Mouse (Mus musculus): ENCODE results near the gene St8sia1.
A peak's percentile ranks its signal among the peaks of the same experiment; 100 is the strongest.

Gene St8sia1

DNA sequence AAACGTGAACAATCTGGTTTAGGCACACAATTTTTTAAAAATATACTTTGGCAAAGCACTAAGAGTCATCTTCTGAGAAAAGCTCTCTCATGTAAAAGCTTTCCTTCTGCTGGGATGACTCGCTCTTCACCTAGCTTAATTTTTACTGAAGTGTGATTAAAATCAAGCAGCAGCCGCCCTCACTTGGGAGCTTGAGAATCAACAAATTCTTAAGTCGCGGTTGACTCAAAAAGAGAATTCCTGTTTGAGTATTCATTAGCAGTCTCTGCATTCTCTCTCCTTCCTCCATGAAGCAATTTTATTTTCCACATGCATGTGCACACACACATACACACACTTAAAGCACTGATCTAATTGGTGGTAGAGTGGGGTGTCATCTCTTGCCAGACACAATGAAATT, 138.8 kb downstream of the St8sia1 start:
- no peak for DNase-seq (ENCODE audit: low spot score in 2 of 2)

DNA sequence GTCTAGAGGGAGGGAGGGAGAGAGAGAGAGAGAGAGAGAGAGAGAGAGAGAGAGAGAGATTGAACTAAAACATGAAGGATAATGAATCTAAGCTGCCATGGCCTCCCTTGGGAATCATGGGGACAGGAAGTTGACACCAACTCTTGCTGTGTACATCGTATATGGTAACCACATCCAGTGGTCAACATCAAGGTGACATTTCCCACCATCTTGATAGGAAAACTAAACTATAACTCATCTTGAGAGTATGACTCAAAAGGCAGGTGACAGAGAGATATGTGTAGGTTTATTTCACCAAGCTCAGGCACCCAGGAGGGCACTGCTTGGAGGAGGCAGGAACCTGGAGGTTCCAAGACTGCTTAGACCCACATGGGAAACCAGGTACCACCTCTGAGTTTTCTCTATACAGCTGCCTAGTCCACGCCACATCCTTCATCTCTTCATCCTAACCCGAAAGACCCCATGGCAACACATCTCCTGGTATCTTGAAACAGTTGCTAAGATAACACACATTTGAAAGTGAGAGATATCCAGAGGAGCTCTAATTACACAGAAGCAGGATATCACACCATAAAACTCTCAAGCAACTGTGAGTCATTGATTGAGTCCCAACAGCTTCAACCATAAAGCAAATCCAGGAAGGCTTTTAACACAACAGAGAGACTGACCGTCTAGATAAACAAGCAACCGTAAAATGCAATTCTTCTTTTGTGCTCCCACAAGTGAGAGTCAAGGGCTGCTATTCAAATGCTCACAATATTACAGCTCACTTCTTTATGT, 141.1 kb downstream of the St8sia1 start:
- peak in 1 of 2 experiments; percentile 34 for DNase-seq (ENCODE audit: low spot score in 2 of 2)

DNA sequence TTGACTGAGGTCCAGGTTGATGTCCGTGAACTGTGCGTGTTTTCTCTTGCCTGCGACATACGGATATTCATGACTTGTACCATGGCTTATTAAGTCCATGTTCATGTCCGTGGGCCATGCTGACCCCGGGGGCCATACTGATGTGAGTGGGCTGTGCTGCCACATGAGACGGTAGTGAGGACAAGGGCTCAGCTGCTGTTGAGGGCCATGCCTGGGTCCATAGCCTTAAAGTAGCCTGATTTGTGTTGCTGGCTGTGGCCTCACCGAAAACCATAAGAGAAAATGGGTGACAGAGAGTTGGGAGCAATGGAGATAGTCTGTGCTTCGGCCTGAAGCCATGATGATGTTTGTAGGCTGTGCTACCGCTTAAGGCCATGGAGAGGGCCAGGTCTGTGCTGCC, 145.9 kb downstream of the St8sia1 start:
- peak in 1 of 2 experiments; percentile 51 for DNase-seq (ENCODE audit: low spot score in 2 of 2)

DNA sequence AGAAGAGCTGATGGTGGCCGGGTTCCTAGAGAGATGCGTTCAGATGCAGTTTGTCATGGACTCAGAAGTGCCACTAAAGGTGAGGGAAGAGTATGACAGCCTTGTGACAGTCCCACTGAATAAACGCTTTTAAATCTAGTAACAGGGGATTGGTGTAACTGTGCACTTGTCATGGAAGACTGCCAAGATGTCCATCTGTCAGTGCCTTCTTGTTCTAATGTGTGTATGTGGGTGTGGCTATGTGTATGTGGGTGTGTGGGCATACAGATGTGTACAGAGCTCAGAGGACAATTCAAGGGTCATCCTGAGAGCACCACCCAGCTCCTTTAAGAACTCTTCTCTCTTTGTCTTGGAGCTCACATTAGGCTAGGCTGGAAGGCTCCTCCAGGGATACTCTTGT, 148.7 kb downstream of the St8sia1 start:
- no peak for DNase-seq (ENCODE audit: low spot score in 2 of 2)

DNA sequence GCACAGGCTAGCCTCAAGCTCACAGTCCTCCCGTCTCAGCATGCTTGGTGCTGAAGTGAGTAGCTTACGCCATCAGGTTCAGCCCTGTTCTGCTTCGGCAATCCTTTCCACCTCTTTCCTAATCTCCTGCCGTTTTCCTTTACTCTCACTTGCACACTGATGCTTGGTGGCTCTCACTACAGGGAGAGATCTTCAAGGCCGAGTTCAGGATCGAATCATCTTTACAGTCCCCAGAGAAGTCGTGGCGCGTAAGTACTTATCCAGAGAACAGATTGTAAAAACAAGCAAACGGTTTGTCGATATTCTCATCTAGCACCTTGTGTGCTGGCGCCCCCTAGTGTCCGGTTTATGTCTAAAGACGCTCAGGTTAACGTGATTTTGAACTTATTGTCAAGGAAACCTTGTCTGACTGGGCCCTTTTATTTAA, 149.7 kb downstream of the St8sia1 start:
- DNase-seq (ENCODE audit: low spot score in 2 of 2) = peak; percentile 68 to 90

DNA sequence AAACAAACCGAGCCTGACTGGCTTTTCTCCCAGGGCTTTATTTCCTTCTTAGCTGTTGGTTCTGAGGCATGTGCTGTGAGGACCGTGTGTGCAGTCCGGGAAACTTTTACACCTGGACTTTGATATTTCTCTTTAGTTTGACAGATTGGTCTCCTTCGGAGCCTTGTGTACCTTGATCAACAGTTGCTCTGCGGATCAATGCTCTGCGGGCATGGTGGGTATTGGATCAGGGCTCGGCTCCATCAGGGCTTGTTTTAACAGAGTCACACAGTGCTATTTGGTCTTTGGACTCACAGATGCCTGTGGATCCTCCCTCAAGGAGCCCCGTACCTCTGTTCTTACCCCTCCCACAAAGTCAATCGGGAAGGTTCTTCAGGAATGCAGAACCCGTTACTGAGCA, 150.2 kb downstream of the St8sia1 start:
- DNase-seq (ENCODE audit: low spot score in 2 of 2) = no peak

DNA sequence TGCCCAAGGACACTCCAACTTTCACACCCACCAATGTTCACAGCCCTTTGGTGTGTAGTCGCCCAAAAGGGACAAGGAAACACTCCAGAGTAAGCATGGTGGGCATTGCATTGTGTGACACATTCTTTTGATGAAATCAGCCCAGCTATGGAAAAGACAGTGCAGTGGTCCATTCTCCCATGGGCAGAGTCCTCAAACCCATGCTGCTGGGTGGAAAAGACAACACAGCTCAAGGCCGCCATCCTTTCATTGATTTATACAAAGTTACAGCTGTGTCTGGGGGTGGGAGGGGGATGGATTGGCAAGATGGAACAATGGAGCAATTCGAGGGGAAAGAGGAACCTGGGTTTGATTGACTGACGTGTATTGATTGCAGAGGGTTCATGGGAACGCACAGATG, 151.3 kb downstream of the St8sia1 start:
- no peak for DNase-seq (ENCODE audit: low spot score in 2 of 2)

DNA sequence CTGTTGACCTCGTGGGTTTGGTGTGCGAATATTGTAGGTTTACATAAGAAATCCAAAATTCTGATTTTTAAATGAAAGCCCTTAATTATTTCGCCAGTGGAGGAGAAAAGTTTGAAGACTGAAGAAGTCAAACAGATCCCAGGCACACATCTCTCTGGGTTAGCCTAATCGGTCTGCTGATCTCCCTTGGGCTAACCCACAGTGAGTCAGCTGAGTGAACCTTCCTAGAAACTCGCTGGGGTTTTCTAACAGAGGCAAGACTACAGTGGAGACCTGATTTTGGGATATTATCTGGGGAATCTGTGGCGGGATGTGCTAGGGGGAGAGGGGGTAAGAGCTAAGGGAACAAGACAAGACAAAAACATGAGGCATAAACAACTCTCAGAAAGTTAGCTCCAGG, 154.0 kb downstream of the St8sia1 start:
- DNase-seq (ENCODE audit: low spot score in 2 of 2) = no peak

DNA sequence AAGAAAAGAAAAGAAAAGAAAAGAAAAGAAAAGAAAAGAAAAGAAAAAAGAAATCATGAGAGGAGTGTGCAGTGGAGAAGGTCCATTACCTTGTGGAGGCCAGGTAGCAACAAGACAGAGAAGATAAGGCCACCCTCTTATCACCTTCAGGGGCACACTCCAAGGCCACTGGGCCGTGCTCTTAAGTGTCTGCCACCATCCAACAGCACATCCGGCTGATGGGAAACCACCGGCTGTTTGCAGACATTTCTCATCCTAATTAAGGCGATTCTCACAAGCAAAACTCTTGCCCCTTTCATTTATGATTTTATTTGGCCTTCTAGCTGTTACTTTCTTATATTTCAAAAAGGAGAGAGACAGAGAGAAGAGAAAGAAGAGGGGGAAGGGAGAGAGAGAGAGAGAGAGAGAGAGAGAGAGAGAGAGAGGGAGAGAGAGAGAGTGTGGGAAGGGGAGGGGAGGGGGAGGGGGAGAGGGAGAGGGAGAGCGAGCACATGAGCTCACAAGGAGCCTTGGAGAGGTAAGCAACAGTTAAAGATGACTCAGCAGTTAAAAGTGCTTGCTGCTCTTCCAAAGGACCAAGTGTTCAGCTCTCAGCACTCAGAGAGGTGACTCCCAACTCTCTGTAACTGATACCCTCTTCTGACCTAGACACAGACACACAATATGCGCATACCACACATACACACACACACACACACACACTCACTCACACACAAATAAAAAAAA, 154.7 kb downstream of the St8sia1 start:
- no peak for DNase-seq (ENCODE audit: low spot score in 2 of 2)

DNA sequence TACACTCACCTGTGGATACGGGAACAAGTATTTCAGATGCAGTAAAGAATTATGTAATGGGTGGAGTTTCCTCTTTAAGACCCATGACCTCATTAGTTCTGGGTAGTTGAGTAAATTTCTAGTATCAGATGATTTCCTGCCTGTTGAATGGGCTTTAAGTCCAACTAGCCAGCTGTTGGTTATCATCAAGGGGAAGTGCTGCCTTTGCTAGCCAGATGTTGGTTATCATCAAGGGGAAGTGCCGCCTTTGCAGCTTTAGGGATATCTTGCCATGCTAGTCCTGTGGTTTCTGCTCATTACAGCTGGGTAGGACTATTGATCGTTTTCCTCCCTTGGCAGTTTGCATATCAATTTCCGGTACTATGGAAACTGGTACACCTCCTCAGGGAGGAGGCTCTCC, 157.9 kb downstream of the St8sia1 start:
- no peak for DNase-seq (ENCODE audit: low spot score in 2 of 2)

DNA sequence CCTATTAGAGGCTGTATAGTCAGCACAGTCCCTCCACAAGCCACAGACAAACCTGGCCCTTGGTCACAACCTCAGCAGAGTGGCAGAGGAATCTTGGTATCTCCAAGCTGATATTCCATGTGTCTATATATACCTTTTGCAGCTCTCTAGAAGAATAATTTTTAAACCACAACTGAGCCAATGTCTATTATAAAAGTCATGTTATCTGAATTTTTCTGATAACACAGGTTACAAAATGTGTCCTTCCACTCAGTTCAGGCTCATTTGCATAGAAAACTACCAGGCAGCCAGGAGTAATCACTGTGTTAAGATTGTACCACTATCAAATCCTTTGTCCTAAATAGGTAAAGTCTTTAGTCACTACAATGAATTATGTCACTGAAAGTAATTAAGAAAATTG, 159.8 kb downstream of the St8sia1 start, which contains the start of gene Sult6b2:
Gene Sult6b2, minus strand, starts transcription at position 101 of the 400 bp plus-strand sequence.
- no peak for DNase-seq (ENCODE audit: low spot score in 2 of 2)

DNA sequence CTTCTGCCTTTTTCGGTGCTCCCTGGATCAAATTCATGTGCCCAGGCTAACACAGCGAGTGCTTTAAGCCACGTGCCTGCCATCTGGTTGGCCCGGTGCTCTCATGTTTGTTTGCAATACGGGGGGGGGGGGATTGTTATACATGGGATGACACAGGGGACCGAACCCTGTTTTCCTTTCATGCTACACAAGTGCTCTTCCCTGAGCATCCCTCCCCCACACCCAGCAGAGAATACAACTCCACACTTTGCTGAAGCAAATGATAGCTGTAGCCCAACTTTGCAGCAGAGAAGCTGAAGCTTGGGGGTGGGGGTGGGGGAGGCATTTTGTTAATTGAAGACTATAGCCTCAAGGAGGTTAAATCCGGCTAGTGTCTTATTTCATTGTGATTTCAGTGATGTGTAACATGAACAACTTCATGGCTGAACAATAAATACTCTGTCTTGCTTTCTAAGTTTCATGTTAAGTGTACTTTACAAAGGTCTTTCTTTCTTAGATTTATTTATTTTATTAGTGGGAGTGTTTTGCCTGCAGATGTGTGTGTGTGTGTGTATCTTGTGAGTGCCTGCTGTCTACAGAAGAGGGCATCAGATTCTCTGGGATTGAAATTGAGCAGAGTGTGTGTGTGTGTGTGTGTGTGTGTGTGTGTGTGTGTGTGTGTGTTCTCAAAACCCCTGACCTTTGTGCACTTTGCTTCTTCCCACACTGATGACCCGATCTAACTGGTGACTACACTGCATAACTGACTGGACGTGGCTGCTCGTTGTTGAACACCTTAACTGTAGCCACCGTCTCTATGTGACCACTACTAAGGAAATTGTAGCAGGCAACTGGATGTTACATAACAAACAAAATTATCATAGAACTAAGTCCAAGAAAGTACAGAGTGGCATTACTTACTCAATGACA, 161.4 kb downstream of the St8sia1 start:
- DNase-seq (ENCODE audit: low spot score in 2 of 2) = no peak

DNA sequence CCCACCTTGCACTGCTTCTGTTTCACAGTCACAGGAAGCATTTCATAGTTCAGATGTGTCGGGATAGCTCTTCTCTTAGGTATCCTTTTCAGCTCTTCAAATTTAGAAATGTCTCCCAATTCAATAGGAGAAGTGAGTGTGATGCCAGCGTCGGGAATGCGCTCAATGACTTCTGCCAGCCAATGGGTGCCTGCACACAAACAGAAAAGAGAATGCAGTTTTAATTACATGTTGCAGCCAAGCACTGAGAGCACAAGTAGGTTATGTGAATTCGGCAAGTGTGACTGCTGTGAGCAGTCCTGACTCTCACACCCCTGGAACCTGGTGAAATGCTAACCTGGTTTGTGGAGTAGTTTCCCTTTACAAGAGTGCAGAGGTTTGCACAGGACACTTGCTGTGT, 162.6 kb downstream of the St8sia1 start:
- DNase-seq (ENCODE audit: low spot score in 2 of 2) = no peak

DNA sequence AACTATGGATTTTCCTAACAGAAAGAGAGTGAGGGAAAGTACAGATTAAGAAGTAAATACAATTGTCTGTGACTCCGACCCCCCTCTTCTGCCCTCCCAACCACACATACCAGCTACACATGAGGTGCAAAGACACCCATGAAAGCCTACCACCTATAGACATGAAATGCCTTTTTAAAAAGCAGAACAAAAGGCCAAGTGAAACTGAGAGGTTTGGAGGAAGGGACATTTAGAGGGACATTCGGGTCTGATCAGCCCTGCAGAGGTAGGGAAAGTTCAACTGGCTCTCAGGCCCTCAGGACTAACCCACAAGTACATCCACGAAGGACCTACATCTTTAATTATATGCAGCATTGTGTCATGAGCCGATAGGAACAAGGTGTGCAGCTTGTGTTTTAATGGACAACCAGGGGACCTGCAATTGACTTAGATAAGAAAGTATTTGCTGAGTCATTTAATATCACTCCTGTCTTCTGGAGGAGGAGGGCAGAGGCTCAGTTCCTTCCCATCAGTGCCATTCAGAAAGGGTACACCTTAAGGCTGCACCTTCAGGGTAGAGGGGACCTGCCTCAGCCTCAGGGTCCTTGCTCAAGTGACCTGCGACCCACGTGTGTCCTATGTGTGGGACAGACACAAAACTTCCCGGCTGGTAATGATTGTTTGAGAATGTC, 164.4 kb downstream of the St8sia1 start:
- DNase-seq (ENCODE audit: low spot score in 2 of 2) = no peak

DNA sequence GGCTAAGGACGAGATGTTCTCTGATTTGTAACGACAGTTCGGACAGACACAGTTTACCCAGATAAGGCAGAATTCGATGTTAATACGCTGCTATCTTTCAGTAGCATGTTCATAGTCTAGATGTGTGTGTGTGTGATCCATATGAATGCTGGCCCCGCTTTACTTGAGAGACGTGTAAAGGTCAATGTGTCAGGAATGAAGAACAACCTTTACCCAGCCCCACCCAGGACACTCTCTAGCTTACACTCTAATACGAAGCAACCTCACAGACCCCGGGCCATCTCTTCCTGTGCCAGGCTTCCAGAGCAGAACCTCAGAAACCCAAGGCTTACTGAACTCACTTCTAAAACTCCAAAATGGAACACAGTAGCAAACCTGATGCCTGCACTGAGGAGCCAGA, 165.4 kb downstream of the St8sia1 start:
- DNase-seq (ENCODE audit: low spot score in 2 of 2) = no peak

DNA sequence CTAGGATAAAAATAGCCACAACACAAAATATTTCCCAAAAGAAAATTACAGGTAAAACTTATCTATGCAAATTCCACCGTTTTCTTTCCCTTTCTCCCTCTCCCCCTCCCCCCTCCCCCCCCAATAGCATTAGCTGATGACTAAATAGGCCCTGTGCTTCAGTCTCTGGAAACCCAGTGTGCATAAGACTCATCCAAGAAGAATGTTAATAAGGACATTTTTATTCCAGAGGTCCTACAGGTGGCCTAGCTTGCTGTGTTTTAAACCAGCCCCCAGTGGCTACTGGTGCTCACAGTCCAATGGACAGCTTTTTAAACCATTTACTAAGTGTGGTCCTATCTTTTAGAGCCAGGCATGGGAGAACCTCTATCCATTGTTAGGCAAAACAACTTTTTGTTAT, 166.3 kb downstream of the St8sia1 start:
- no peak for DNase-seq (ENCODE audit: low spot score in 2 of 2)

DNA sequence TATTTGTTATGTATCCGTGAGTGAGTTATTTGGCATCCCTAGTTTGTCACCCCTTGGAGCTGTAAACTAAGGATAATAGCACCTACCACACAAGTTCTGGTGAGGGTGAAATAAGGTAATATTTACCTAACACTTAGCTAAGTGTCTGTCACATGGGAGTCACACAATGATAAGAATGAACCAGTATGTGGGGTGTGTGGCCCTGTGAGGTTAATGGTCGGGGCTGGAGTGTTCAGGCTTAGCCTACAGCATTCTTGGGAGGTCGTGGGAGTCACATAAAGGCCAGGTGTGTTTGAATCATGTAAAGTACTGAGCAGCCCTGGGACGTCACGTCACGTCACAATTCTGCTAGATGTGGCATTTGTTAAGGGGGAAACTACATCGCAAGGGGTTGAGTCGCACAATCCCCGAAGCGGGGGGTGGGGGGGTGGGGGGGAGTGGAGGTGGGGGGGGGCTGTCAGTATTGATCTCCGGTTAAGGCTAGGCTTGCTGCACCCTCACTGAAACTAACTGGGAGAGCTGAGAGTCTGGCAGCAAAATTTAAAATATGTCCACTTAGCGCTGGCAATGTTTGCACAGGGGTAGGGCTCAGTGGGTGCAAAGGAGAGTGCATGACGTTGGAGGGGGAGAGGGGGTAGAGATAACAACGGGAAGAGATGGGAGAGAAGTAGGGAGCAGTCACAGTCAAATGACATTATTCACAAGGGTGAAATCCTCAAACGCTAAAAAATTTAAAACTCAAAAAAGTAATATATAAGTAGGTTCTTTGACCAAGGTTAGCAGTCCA, 168.4 kb downstream of the St8sia1 start:
- no peak for DNase-seq (ENCODE audit: low spot score in 2 of 2)

DNA sequence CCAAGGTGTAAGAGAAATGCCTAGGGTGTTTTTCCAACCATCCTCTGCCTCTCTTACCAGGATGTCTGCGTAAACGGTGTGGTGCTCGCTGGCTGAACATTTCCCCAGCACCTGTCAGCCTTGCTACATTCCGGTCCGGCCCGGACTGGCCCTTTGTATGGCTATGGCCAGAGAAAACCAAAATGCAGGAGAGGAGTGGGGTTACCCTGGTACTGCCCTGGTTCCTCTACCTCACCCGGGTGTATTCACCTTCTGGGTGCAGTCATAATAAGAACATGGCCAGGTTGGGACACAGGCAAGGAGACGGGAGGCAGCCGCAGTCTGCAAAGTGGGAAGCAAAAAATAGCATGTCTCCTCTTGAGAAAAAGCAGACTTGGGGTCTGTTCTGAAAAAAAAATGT, 169.2 kb downstream of the St8sia1 start:
- no peak for DNase-seq (ENCODE audit: low spot score in 2 of 2)

DNA sequence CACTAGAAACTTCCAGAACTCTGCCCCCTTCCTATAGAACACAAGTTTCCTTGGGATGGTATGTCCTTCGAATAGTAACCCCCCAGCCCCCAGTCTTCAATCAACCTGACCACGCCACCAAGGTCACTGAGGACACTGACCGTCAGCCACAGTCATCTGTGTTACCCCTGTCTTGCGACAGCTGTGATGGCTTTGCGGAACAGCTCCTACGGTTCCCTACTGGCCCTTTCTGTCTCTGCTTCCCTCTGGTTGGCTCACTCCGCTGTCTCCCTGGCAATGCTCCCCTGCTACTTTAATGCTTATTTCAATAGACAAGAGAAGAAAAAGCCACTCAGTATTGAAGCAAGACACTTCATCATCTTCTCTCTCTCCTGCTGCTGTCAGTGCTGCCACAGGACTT, 170.8 kb downstream of the St8sia1 start:
- DNase-seq (ENCODE audit: low spot score in 2 of 2) = no peak

DNA sequence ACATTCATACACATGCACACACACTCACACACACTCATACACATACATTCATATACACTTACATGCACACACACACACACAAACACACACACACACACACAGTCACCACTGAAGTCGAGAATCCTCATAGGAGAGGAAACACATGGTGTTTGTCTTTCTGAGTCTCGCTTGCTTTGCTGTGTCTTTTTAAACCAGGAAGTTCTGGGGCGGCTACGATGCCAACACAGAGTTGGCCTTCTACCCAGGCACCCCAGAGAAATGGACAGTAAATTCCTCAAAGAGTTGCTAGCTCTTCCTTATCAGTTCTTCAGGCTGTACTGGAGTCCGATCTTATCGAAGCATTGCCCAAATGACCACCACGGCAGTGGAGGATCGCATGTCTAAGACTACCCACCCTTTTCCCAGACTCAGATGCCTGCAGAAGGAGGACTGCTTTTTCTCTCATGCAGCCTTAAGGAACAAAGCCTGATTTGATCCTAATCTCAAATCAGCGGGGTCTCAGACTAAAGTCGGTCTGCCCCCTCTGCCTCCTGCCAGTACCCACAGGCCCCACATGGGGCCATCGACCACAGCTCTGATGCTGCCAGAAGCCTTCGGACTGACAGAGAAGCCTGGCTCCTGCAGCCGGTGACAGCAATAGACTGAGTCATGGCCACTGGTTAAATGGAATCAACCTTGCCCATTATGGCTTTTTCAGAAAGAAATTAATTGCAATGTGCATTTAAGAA, 171.8 kb downstream of the St8sia1 start:
- DNase-seq (ENCODE audit: low spot score in 2 of 2) = no peak
